Mouse (Mus musculus): ENCODE measurements around the gene Wdr18.

The Wdr18 gene

DNA sequence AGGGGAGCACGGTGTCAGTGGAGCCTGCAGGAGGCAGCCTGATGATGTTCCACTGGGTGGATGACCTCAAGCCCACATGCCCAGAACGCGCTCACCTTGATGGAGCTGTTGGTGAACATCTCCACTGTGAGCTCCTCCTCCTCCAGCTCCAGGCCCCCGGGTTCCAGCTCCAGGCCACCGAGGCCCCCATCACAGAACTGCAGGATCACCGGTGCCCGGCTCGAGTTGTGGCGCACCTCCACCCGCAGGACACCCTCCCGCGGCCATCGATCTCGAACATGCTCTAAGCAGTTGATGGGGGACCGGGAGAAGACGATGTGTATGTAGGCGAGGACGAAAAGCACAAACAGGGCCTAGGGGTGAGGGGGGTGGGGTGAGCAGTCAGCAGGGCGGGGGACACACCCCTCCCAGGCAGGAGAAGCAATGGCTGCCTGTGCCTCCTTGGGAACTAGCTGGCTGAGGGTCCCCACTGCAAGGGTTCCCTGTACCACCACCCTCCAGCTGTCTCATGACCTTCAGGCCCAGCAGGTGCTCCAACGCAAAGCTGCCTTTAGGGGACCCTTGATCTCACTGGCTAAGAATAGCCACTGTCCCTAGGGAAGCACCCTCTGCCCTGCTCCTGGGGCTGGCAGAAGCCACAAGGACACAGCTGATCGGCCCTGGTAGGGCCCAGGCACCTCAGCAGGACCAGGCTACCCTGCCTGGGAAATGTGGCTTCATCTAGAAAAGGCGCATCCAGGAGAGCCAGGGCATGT, 19.6 kb downstream of the Wdr18 start:
- DNase-seq (ENCODE audit: low spot score): no peak

DNA sequence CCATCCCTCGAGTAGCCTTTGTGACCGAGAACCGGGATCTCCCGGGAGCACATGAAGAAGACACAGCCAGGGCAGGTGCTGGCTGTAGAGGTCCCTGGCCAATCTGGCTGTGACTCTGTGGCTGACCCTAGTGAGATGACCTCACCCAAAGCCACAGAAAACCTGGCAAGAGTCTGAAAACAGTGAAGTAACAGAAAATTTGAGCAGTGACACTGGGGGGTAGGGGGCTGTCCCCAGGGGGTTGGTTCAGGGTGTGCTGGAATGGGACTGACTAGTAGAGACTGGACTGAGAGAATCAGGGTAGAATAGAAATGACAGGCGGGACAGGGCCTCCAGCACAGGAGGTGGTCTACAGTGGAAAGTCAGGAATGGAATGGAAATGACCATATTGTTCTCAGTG, 23.3 kb downstream of the Wdr18 start:
- no peak for DNase-seq (ENCODE audit: low spot score)

DNA sequence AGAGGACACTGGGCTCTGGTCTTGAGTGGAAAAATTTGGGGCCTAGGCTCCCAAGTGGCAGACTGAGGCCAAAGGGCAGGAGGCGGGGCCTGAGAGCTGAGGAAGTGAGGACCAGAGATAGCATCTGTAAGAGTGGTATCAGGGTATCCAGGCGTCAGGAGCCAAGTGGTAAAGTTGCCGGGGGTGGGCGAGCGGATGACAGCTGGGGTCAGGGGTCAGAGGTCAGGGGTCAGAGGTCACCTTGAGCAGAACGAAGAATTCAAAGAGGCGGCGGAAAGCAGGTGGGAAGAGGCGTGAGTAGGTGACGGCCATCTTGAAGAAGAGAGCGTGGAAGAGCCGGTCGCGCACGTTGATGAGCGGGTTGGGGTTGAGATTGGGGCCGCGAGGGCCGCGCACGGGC, 23.7 kb downstream of the Wdr18 start:
- no peak for DNase-seq (ENCODE audit: low spot score)

DNA sequence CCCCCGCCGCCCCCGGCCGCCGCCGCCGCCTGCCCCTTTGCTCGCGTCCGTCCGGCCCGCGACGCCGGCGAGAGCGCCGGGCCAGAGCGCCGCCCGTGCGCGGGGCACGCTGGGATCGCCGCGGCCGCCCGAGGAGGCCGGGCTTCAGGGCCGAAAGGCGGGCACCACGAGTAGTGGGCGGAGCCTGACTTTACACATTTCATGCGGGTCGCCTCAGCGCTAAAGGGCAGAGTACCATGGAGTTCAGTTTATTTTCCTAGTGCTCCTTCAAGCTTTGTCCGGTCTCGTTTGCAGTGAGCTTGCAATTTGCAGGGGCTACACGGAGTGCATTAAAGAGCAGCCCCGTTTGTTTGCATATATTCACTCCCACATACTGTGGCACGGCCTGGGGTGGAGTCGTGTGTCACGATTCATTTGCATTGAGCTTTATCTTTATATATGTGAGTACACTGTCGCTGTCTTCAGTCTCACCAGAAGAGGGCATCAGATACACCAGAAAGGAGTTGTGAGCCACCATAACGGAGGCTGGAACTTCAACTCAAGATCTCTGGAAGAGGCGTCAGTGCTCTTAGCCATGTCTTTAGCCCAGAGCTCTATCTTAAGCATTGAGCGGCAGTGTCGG, 24.4 kb downstream of the Wdr18 start, which contains the start of gene Tmem259:
Gene Tmem259, minus strand, starts transcription at position 136 of the 622 bp plus-strand sequence.
- no peak for DNase-seq (ENCODE audit: low spot score)

DNA sequence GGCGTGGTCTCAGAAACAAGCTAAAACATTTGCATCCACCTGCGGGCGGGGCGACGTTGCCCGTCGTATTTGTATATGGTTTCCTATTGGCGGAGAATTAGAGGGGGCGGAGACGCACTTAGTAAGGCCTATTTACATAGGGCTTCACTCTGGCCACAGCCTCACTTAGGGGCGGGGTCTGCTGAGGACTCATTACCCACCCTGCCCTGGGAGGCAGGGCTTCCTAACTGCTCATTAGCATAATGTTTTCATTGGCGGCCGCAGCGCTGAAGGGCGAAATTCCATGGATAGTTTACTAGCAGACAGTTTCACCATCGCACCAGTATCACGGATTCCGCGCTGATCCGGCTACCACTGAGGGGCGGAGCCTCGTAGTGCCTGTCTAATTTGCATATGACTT, 24.9 kb downstream of the Wdr18 start:
- DNase-seq (ENCODE audit: low spot score): peak; percentile 78

DNA sequence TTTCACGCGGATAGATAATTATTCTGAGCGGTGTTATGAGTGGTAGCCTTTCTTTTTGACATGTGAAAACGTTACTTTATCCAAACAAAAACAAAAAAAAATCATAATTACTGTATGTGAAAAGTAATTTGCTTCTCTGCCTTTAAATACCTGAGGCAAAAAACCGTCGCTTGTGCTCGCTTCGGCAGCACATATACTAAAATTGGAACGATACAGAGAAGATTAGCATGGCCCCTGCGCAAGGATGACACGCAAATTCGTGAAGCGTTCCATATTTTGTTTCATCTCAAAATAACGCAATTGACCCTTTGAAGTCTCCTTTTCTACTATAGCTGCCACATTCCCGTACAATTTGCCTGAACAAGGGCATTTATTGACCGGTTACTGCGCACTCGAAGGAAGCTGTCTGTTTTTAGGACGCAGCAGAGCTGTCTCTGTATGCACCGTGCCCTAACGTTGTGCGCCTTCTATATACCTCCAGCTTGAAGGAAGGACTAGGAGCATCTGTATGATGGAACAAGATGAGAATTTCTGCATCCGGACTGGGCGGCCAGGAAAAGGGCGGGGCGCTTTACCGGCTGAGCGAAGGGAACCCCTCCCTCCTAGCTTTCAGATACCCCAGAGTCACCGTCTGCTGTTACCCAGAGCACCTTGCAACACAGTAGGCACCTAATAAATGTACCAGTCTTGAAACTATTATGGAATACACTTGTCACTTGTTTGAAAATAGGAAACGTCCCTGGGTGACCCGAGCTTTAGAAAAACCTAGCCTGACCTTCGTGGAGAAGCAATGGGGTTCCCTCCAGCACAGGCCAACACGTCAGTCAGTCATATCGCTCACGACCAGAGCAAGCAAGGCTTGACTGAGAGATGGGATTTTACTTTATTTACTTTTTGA, 25.6 kb downstream of the Wdr18 start:
- no peak for DNase-seq (ENCODE audit: low spot score)

DNA sequence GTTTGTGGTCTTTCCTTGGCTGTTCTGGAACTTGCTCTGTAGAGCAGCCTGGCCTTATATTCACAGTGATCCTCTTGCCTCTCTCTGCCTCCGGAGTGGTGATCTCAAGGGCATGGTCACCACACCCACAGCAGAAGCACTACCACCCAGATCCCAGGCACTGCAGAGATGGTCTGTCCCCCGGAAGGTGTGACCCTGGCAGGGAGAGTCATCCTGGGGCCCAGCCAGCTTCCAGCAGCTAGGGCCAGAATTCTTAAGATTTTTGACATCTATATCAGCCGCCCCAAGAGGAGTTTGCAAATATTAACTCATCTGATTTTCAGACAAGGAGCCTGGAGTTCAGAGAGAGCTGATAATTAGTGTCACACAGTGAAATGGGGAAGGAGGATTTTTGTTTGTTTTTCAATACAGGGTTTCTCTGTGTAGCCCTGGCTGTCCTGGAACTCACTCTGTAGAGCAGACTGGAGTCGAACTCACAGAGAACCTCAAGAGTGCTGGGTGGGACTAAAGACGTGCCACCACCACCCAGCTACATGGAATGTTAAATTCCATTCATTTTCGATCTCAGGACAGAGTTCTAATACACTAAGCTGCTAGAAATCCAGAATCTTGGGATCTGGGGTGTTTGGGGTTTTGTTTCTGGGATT, 26.4 kb downstream of the Wdr18 start:
- DNase-seq (ENCODE audit: low spot score): no peak

DNA sequence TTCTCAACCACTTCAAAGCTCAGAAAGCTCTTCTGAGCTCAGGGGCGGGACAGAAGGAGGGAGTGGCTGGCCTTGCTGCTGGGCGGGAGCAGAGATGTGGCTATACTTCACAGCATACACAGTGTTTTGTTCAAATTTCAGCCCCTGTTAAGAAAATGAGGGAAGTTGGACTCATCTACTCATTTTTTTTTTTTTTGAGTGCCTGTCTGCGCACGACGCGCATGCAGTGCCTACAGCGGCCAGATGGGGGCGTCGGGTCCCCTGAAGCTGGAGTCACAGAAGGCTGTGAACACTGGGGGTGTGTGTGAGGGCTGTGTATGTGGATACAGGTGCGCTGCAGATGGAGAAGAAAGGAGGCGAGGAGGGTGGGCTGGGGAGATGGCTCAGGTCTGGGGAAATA, 27.0 kb downstream of the Wdr18 start:
- peak; percentile 74 for DNase-seq (ENCODE audit: low spot score)

DNA sequence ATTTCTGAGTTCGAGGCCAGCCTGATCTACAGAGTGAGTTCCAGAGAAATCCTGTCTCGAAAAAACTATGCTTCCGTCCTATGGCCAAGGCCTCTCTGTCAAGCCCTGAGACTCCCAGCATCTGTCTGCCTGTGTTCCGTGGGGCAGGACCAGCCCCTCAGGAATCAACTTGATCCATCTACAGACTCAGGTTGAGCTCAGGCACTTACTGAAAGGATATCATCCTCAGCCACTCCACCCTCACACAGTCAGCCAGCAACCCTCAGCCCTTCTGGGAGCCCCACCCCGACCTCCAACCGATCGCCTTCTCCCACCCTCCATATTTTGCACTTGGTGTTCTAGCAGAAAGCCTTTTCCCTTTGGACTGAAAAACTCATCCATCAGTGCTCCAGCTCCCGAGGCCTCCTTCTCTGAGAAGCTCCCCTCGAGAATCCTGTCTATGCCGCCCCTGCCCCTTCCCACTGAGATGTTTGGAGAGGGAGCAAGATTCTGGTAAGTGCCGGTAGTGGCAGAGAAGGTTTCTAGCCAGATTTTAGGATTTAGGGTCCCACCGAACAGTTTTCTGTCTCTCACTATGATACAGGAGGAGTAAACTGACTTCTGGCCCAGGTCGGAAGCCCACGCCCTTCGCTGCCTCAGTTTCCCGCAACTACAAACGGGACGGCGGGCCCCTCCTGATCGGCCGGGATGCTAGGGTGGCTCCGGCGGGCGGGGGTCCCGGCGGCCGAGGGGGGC, 28.0 kb downstream of the Wdr18 start:
- DNase-seq (ENCODE audit: low spot score): no peak

DNA sequence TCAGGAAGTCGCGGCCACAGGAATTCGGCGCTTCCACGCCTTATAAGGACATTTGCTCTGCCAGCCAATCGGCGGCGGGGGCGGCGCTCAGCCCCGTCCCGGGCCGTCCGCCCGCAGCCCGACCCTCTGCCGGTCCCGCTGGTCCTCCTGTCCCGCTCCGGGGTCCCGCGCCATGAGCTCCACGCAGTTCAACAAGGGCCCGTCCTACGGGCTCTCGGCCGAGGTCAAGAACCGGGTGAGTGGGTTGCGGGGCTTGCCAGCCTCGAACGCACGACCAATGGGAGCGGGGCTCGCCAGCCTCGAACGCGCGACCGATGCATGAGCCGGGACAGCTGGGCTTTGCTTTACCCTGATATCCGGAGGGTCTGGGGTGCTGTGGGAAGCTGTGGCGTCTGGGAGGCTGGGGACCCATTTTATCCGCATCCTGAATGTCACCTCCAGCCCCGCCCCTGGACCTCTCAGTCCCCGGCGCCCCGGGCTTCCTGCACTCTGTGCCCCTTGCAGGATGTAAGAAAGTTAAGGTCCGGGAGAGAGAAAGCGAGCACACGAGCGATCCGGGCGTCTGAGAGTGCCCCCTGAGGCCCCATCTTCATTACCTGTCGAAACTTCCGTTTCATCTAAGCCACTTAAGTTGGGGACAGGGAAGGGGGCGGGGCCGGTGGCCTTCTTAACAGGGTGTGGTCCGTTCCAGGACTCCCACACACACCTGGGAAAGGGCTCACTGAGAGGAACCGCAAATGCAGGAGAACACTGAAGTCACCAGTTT, 28.7 kb downstream of the Wdr18 start, which contains the start of gene Cnn2:
Gene Cnn2, plus strand, starts transcription at position 79 of the 766 bp plus-strand sequence.
- no peak for DNase-seq (ENCODE audit: low spot score)

DNA sequence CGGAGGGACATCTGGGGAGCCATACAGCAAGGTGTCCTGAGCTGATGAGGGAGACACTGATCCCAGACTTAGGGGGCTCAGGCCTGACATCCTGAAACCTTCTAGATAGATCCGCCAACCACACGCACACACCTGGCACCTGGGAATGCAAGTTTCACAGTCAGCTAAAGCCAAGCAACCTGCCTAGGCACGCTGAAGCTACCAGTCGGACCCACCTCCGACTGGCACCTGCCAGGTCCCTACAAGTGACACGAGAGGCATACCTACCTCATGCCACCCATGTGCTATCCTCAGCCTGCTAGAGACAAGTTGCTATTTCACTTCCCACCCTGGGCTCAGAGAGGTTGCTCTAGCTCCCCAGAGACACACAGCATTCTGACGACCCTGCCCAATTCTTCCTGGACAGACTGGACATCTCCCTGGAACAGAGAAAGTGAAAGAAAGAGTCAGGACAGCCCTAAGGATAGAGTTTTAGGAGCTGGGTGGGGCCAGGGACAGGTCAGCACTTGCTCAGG, 29.4 kb downstream of the Wdr18 start:
- DNase-seq (ENCODE audit: low spot score): no peak

DNA sequence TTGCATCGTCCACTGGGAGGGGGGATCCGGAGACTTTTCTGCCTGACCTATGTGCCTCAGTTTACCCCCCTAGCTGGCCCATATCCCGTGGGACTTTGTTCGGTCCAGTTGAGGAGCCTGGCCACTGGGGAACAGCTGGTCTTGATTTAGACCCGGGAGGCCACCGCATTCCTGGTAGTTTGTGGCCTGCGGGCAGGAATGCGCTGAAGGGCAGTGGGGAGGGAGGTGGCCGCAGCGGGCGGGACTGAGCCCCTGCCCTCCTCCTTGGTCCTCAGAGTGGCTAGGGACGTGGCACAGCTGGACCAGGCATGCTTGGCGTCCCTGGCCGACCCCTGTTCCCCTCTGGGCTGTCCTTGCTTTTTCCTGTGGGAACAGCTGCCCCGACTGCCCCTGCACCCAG, 29.9 kb downstream of the Wdr18 start:
- no peak for DNase-seq (ENCODE audit: low spot score)

DNA sequence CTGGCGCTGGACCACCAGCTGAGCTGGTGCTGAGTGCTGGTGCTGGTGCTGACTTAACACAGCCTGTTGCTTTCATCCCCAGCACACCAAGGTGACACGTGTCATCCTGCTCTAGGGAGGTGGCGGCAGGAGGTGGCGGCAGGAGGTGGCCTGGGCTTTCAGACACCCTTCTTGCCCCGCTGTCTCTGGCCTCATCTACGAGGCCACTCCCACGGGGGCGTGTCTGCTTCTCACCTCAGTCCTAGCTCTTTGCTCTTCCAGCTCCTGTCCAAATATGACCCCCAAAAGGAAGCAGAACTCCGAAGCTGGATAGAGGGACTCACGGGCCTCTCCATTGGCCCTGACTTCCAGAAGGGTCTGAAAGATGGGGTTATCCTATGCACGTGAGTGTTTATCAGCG, 31.1 kb downstream of the Wdr18 start:
- DNase-seq (ENCODE audit: low spot score): no peak

DNA sequence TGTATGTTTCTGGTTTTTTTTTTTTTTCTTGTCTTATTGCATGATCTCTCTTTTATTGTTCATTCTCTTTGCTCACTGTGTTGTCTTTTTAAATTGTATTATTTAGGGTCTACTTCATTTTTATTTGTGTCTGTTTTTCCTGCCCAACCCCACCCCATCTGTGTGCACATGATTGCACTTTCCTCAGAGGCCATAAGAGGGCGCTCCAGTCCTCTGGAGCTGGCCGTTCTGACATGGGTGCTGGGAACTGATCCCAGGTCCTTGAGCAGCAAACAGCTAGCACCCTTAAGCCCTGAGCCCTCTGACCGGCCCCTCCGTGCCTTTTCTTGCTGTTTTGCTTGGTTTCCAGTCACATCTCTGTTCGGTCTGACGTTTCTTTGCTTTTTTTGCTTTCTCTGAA, 31.6 kb downstream of the Wdr18 start:
- DNase-seq (ENCODE audit: low spot score): no peak

DNA sequence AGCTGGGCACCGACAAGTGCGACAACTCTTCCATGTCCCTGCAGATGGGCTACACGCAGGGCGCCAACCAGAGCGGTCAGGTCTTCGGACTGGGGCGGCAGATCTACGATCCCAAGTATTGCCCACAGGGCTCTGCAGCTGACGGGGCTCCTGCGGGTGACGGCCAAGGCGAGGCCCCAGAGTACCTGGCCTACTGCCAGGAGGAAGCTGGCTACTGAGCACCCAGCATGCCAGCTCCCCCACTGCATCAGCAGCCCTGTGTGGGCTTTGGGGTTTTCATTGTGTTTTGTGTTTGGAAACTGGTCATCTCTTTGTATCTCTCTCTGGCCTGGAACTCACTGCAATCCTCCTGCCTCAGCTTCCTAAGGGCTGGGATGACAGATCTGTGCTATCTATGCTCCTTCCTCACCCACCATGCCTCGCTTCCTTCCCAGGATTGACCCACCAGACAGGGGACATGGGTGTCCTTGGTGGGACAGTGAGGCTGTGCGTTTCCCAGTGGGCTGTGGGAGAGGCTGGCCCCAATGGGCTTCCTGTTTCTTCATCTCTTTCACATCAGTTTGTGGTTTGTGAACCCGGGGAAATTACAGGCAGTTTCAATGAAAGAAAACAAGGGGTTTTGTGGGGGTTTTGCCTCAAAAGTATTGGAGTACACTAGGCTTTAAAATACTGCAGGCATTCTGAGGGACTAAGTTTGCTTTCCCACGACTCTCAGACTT, 34.6 kb downstream of the Wdr18 start:
- no peak for DNase-seq (ENCODE audit: low spot score)

DNA sequence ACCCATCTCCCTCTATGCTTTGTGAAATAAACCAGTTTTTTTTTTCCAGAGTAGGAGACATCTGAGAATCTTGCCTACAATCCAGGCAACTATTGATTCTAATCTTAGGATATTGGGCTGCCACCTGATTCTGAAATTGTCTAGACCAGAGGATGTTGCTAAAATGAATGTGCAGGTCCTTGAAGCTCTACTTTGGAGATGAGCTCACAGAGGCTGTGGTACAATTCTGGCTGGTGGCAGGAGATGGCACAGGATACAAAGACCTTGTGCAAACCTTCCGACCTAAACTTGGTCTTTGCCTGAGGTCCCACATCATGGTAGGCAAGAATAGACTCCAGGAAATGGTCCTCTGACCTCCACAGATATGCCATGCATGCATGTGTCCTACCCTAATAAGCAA, 35.7 kb downstream of the Wdr18 start:
- DNase-seq (ENCODE audit: low spot score): no peak

DNA sequence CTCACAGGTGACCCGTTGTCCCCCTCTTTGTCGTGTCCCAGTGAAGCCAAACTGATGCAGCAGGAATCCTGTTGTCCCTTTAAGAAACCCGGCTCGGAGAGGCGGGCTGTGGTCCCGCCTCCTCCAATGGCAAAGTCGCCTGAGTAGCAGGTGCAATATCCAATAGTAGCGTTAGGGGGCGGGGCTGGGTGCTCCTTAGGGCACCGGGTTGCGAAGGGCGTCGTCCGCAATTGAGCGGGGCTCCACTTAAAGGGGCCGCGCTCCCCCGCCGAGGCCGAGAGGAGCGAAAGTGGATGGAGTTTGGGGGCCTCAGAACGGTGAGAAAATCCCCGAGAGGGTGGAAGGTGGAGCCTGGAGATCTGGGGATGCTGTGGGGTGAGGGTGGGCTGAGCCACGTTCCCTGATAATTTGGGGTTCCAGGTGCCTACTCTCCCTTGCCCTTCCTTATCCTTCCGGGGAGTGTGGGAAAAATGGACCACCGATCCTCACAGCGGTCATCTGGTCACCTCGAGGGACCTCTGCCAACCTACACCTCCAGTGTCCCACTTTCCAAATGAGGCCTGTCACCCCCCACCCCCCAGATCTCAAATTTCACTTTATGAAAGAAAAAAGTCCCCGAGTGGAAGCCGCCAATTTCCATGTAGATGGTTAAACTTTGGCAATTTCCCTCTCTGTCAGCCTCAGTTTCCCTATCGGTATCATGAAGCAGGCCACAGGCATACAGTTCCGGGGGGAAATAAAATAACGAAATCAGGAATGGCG, 36.5 kb downstream of the Wdr18 start, which contains the start of gene Abca7:
Gene Abca7, plus strand, starts transcription at position 223 of the 762 bp plus-strand sequence.
- peak; percentile 95 for DNase-seq (ENCODE audit: low spot score)

DNA sequence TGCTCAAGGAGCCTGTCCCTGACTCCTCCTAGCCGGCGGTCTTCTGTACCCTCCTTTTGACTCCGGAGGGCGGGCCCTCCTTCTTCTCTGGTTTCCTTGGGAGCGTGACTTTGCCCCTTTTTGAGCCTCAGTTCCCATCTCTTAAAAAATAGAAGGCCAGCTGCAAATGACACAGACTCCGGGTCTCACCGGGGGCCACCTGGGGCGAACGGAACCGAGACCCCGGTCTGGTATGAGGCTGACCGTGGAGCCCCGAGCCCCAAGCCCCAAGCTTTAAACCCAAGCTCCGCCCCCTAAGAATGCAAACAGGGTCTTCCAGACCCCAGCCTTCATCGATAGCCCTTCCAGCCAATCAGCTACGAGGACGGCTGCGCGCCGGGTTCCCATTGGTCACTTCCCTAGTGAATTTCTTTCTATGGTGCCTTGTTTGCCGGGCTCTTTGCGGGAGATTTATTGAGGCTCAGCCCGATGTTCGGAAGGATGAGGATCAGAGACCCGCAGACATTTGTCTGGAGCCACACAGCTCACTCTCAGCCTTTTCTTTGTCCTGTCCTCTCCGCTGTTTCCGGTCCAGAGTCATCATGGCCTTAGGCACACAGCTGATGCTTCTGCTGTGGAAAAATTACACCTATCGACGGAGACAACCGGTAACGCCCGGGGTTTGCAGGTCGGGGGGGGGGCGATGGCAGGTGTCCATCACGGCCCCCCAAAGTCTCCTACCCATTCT, 37.2 kb downstream of the Wdr18 start:
- no peak for DNase-seq (ENCODE audit: low spot score)
